Mouse (Mus musculus) cerebellum, adult 2 months (tissue): ENCODE data around the gene Palld.

Source experiments
- CTCF ChIP-seq: fragments of 200-500 bp; IDR thresholded peaks from 2 replicates; pipeline ENCODE4 v1.5.1; 2011; ENCODE audit warnings: low read depth, mild to moderate bottlenecking, control low read depth, low read length, moderate library complexity, borderline replicate concordance; ENCODE audit not compliant: insufficient read depth
- POLR2A ChIP-seq: fragments of 200-500 bp; IDR thresholded peaks from 2 replicates; pipeline ENCODE4 v1.6.1; 2011; ENCODE audit warnings: low read length, control low read depth, borderline replicate concordance; ENCODE audit not compliant: insufficient read depth

GRCm38 (mm10) chr8:61908303-61909215 is 6.1 kb upstream of the Palld start:
- TF ChIP-seq CTCF = no peak
- no peak for TF ChIP-seq POLR2A
